Mouse (Mus musculus) liver, embryonic 14.5 days (tissue): Measurements from ENCODE around the gene Alg14. TPM values are rescaled to one million over a fixed set of nuclear protein-coding genes. Genes with fewer than 3 reads are reported as not detected.

Source experiments
- ATAC-seq: fragments of 200-750 bp; cut with Nextera tagmentation; 2 replicates; pipeline ENCODE4 v1.8.0; 2017; ENCODE audit warnings: moderate number of reproducible peaks, mild to moderate bottlenecking, moderate library complexity; ENCODE audit not compliant: insufficient read depth
- DNase-seq, 3 experiments: peaks; one replicate each; pipeline ENCODE4 v3.0.0-alpha.2; 2012 to 2013; ENCODE audit warnings: low read depth in 3 of 3, low spot score in 3 of 3
- H3K27ac ChIP-seq: fragments of 300-500 bp; sonication (generic); 2 replicates; pipeline ENCODE4 v1.5.1; 2014; ENCODE audit warnings: moderate library complexity, mild to moderate bottlenecking, control low read depth, inconsistent platforms
- H3K27me3 ChIP-seq: fragments of 300-500 bp; sonication (generic); 2 replicates; pipeline ENCODE4 v1.6.1; 2014; ENCODE audit warnings: mild to moderate bottlenecking, low read length, moderate library complexity; ENCODE audit not compliant: control insufficient read depth, insufficient read depth
- H3K36me3 ChIP-seq: fragments of 300-500 bp; sonication (generic); replicated peaks from 2 replicates; pipeline ENCODE4 v1.6.1; 2014; ENCODE audit warnings: low read depth; ENCODE audit not compliant: control insufficient read depth, insufficient read depth
- H3K4me1 ChIP-seq, 2 experiments: fragments of 200-500 bp in 1 of 2; fragments of 300-500 bp in 1 of 2; sonication (generic) in 1 of 2; replicated peaks; 2 replicates each; pipeline ENCODE4 v1.6.1; 2012 to 2014; ENCODE audit warnings: antibody characterized with exemption in 1 of 2, inconsistent platforms in 1 of 2, low read length in 1 of 2; ENCODE audit not compliant: control insufficient read depth in 2 of 2, insufficient read depth in 2 of 2
- H3K4me2 ChIP-seq: fragments of 300-500 bp; sonication (generic); 2 replicates; pipeline ENCODE4 v1.6.1; 2014; ENCODE audit warnings: low read depth, mild to moderate bottlenecking, control low read depth, moderate library complexity
- H3K4me3 ChIP-seq, 2 experiments: fragments of 200-500 bp in 1 of 2; fragments of 300-500 bp in 1 of 2; sonication (generic) in 1 of 2; 2 replicates each; pipeline ENCODE4 v1.5.1; 2012 to 2014; ENCODE audit warnings: low read depth in 2 of 2, low read length in 2 of 2, mild to moderate bottlenecking in 2 of 2, control low read depth in 1 of 2, inconsistent platforms in 1 of 2, moderate library complexity in 1 of 2; ENCODE audit not compliant: insufficient read depth in 1 of 2
- H3K9ac ChIP-seq: fragments of 300-500 bp; sonication (generic); replicated peaks from 2 replicates; pipeline ENCODE4 v1.6.1; 2014; ENCODE audit warnings: mild to moderate bottlenecking, control low read depth, moderate library complexity
- H3K9me3 ChIP-seq: fragments of 300-500 bp; sonication (generic); 2 replicates; pipeline ENCODE4 v1.6.1; 2016; ENCODE audit warnings: low read length, mixed read lengths; ENCODE audit not compliant: control insufficient read depth
- CTCF ChIP-seq: IDR thresholded peaks from 2 replicates; pipeline ENCODE4 v1.5.1; 2016; ENCODE audit warnings: antibody characterized with exemption, low read depth, control low read depth
- EP300 ChIP-seq: IDR thresholded peaks from 2 replicates; pipeline ENCODE4 v1.6.1; 2016; ENCODE audit warnings: antibody characterized with exemption, low read depth
- WGBS: fragments of 180-500 bp; shearing (Covaris S2); extraction: QIAGEN DNeasy Blood & Tissue Kit; methylation state at CpG from one replicate; pipeline ENCODE4 v1.1.7; 2014; ENCODE audit not compliant: insufficient replicate concordance; 5-methylcytosine and 5-hydroxymethylcytosine counted together
- polyA plus RNA-seq, 2 experiments: library from polyadenylated mRNA; depleted of rRNA in 1 of 2; stranded (reverse) in 1 of 2; unstranded in 1 of 2; fragments of >200 nt; fragmentation: Nextera tagmentation in 1 of 2; extraction: Ambion mirVana in 1 of 2; gene quantifications; 2 replicates each; pipeline versions ENCODE4 v1.2.1 to v1.2.3; 2012 to 2014

Gene Alg14
- polyA plus RNA-seq, 2 experiments: 6.5 to 18.8 TPM

- Histone ChIP-seq H3K4me3 (no peak overlapping the region), H3K27ac (no peak overlapping the region), H3K9ac (no peak overlapping the region), H3K36me3 (no peaks in the 10 kb centered on the region), H3K27me3 (no peaks in the 10 kb centered on the region), H3K4me1 (0 out of 4 replicates have a peak, but pooled peaks cover 2% of the 10 kb centered on the region in 2 experiments), H3K4me2 (no peak overlapping the region), H3K9me3 (no peaks in the 10 kb centered on the region)
- 83% methylated on average over 9 of the region's 9 CpGs for WGBS
- ATAC-seq (no peak), DNase-seq (no peak)
- TF ChIP-seq EP300 (no peak), CTCF (no peak)
Observed at GRCm38 (mm10) chr3:121312979-121313378, 21.4 kb downstream of the Alg14 start.

GRCm38 (mm10) chr3:121314149-121314548, 22.6 kb downstream of the Alg14 start:
- Histone ChIP-seq H3K27ac (no peak overlapping the region), H3K27me3 (no peaks in the 10 kb centered on the region), H3K9me3 (no peaks in the 10 kb centered on the region), H3K36me3 (no peaks in the 10 kb centered on the region), H3K4me2 (no peak overlapping the region), H3K4me3 (no peak overlapping the region), H3K4me1 (0 out of 4 replicates have a peak, but pooled peaks cover 1 to 2% of the 10 kb centered on the region in 2 experiments), H3K9ac (no peak overlapping the region)
- TF ChIP-seq EP300 (no peak), CTCF (no peak)
- ATAC-seq (no peak), DNase-seq (no peak)
- WGBS: 72% methylated on average over 6 of the region's 6 CpGs

- TF ChIP-seq CTCF (no peak), EP300 (no peak)
- H3K4me2 ChIP-seq: no peak overlapping the region
- H3K4me1 ChIP-seq: no peaks in the 10 kb centered on the region
- no peak for ATAC-seq
- no peaks in the 10 kb centered on the region for H3K9me3 ChIP-seq
- no peaks in the 10 kb centered on the region for H3K36me3 ChIP-seq
- DNase-seq: no peak
- 81% methylated on average over 7 of the region's 7 CpGs for WGBS
- H3K27ac ChIP-seq: no peak overlapping the region
- no peak overlapping the region for H3K4me3 ChIP-seq
- no peak overlapping the region for H3K9ac ChIP-seq
- no peaks in the 10 kb centered on the region for H3K27me3 ChIP-seq
Observed at GRCm38 (mm10) chr3:121315498-121315897, 23.9 kb downstream of the Alg14 start.

- TF ChIP-seq EP300 (no peak), CTCF (no peak)
- Histone ChIP-seq H3K27ac (no peak overlapping the region), H3K27me3 (no peaks in the 10 kb centered on the region), H3K9ac (no peak overlapping the region), H3K36me3 (no peaks in the 10 kb centered on the region), H3K4me3 (no peak overlapping the region), H3K4me1 (no peaks in the 10 kb centered on the region), H3K9me3 (no peaks in the 10 kb centered on the region), H3K4me2 (no peak overlapping the region)
- 87% methylated on average over 6 of the region's 6 CpGs for WGBS
- ATAC-seq: no peak
- no peak for DNase-seq
Observed at GRCm38 (mm10) chr3:121319906-121320305, 28.3 kb downstream of the Alg14 start.

- WGBS: 72% methylated on average over 1 of the region's 1 CpGs
- Histone ChIP-seq H3K36me3 (no peaks in the 10 kb centered on the region), H3K4me1 (no peaks in the 10 kb centered on the region), H3K4me3 (no peak overlapping the region), H3K9me3 (no peaks in the 10 kb centered on the region), H3K27me3 (no peaks in the 10 kb centered on the region), H3K27ac (no peak overlapping the region), H3K4me2 (no peak overlapping the region), H3K9ac (no peak overlapping the region)
- DNase-seq (no peak), ATAC-seq (no peak)
- TF ChIP-seq CTCF (no peak), EP300 (no peak)
Observed at GRCm38 (mm10) chr3:121320896-121321295, 29.3 kb downstream of the Alg14 start.
